Mouse (Mus musculus) neural tube, embryonic 12.5 days (tissue): ENCODE data around the gene Dtnbp1. TPM values are rescaled to one million over a fixed set of nuclear protein-coding genes. Genes with fewer than 3 reads are reported as not detected.

Experiments
- ATAC-seq: fragments of 200-750 bp; cut with Nextera tagmentation; 2 replicates; pipeline ENCODE4 v1.8.0; 2017; ENCODE audit warnings: low read depth, mild to moderate bottlenecking, moderate TSS enrichment, moderate library complexity; ENCODE audit not compliant: low FRiP score
- H3K27ac ChIP-seq: fragments of 300-500 bp; sonication (generic); 2 replicates; pipeline ENCODE4 v1.5.1; 2016
- H3K27me3 ChIP-seq: fragments of 300-500 bp; sonication (generic); replicated peaks from 2 replicates; pipeline ENCODE4 v1.6.1; 2016; ENCODE audit warnings: mild to moderate bottlenecking
- H3K36me3 ChIP-seq: fragments of 300-500 bp; sonication (generic); 2 replicates; pipeline ENCODE4 v1.6.1; 2016; ENCODE audit warnings: mild to moderate bottlenecking
- H3K4me1 ChIP-seq: fragments of 300-500 bp; sonication (generic); 2 replicates; pipeline ENCODE4 v1.6.1; 2016
- H3K4me2 ChIP-seq: fragments of 300-500 bp; sonication (generic); replicated peaks from 2 replicates; pipeline ENCODE4 v1.6.1; 2016; ENCODE audit warnings: mild to moderate bottlenecking
- H3K4me3 ChIP-seq: fragments of 300-500 bp; sonication (generic); 2 replicates; pipeline ENCODE4 v1.5.1; 2016
- H3K9ac ChIP-seq: fragments of 300-500 bp; sonication (generic); 2 replicates; pipeline ENCODE4 v1.6.1; 2016; ENCODE audit warnings: mild to moderate bottlenecking
- H3K9me3 ChIP-seq: fragments of 300-500 bp; sonication (generic); 2 replicates; pipeline ENCODE4 v1.6.1; 2016; ENCODE audit warnings: mild to moderate bottlenecking
- WGBS: fragments of 180-500 bp; shearing (Covaris S2); methylation state at CpG from one replicate; pipeline ENCODE4 v1.1.7; 2016; 5-methylcytosine and 5-hydroxymethylcytosine counted together
- polyA plus RNA-seq: library from polyadenylated mRNA; unstranded; fragments of >200 nt; fragmentation: Nextera tagmentation; extraction: Ambion mirVana; gene quantifications from 2 replicates; pipeline ENCODE4 v1.2.1, GENCODE M21; 2016

The Dtnbp1 gene
- polyA plus RNA-seq, 1 experiment from 2014 or later = 91.1 TPM

GRCm38 (mm10) chr13:44912851-44913250, 89.1 kb downstream of the Dtnbp1 start:
- no peak overlapping the region for H3K4me3 ChIP-seq
- H3K27me3 ChIP-seq = no peaks in the 10 kb centered on the region
- no peak for ATAC-seq
- H3K9ac ChIP-seq = no peak overlapping the region
- no peak overlapping the region for H3K27ac ChIP-seq
- no peaks in the 10 kb centered on the region for H3K9me3 ChIP-seq
- WGBS = 80% methylated on average over 2 of the region's 2 CpGs
- H3K4me2 ChIP-seq = no peak overlapping the region
- H3K36me3 ChIP-seq = peaks cover 98% of the 10 kb centered on the region
- no peaks in the 10 kb centered on the region for H3K4me1 ChIP-seq

GRCm38 (mm10) chr13:44908790-44909189, 93.2 kb downstream of the Dtnbp1 start:
- H3K4me2 ChIP-seq = no peak overlapping the region
- no peak overlapping the region for H3K4me3 ChIP-seq
- 0% methylated on average over 1 of the region's 1 CpGs for WGBS
- H3K9ac ChIP-seq = no peak overlapping the region
- no peak overlapping the region for H3K27ac ChIP-seq
- no peaks in the 10 kb centered on the region for H3K9me3 ChIP-seq
- H3K36me3 ChIP-seq = peaks cover 95% of the 10 kb centered on the region
- no peak for ATAC-seq
- H3K4me1 ChIP-seq = peaks cover 7% of the 10 kb centered on the region; the same call in 1 of the 2 replicates
- H3K27me3 ChIP-seq = no peaks in the 10 kb centered on the region

GRCm38 (mm10) chr13:44907702-44908101, 94.2 kb downstream of the Dtnbp1 start:
- no peak overlapping the region for H3K4me3 ChIP-seq
- ATAC-seq = peak; percentile 44
- H3K27ac ChIP-seq = no peak overlapping the region
- H3K4me1 ChIP-seq = peaks cover 7% of the 10 kb centered on the region; the same call in 1 of the 2 replicates
- H3K36me3 ChIP-seq = peaks cover 94% of the 10 kb centered on the region
- WGBS = 65% methylated on average over 6 of the region's 6 CpGs
- no peaks in the 10 kb centered on the region for H3K27me3 ChIP-seq
- H3K9ac ChIP-seq = no peak overlapping the region
- H3K4me2 ChIP-seq = no peak overlapping the region
- H3K9me3 ChIP-seq = no peaks in the 10 kb centered on the region

GRCm38 (mm10) chr13:44906141-44906540, 95.8 kb downstream of the Dtnbp1 start:
- peaks cover 89% of the 10 kb centered on the region for H3K36me3 ChIP-seq
- H3K4me3 ChIP-seq = no peak overlapping the region
- no peaks in the 10 kb centered on the region for H3K9me3 ChIP-seq
- peaks cover 7% of the 10 kb centered on the region; the same call in 1 of the 2 replicates for H3K4me1 ChIP-seq
- 91% methylated on average over 11 of the region's 11 CpGs for WGBS
- H3K4me2 ChIP-seq = no peak overlapping the region
- no peak overlapping the region for H3K27ac ChIP-seq
- H3K27me3 ChIP-seq = no peaks in the 10 kb centered on the region
- ATAC-seq = no peak
- no peak overlapping the region for H3K9ac ChIP-seq

- Histone ChIP-seq H3K36me3 (peaks cover 76% of the 10 kb centered on the region), H3K4me1 (peaks cover 7% of the 10 kb centered on the region; the same call in 1 of the 2 replicates), H3K9ac (no peak overlapping the region), H3K27ac (no peak overlapping the region), H3K4me2 (no peak overlapping the region), H3K9me3 (no peaks in the 10 kb centered on the region), H3K27me3 (no peaks in the 10 kb centered on the region), H3K4me3 (no peak overlapping the region)
- no peak for ATAC-seq
- 64% methylated on average over 1 of the region's 1 CpGs for WGBS
These were observed 97.7 kb downstream of the Dtnbp1 start for GRCm38 (mm10) chr13:44904271-44904670.

- peaks cover 77% of the 10 kb centered on the region for H3K36me3 ChIP-seq
- no peaks in the 10 kb centered on the region for H3K9me3 ChIP-seq
- no peak overlapping the region for H3K27ac ChIP-seq
- peaks cover 7% of the 10 kb centered on the region; the same call in 1 of the 2 replicates for H3K4me1 ChIP-seq
- H3K9ac ChIP-seq = no peak overlapping the region
- H3K4me3 ChIP-seq = no peak overlapping the region
- no peak for ATAC-seq
- H3K4me2 ChIP-seq = no peak overlapping the region
- no peaks in the 10 kb centered on the region for H3K27me3 ChIP-seq
These were observed 98.5 kb downstream of the Dtnbp1 start for GRCm38 (mm10) chr13:44903416-44903815.

GRCm38 (mm10) chr13:44902299-44902698, 99.6 kb downstream of the Dtnbp1 start:
- 98% methylated on average over 6 of the region's 6 CpGs for WGBS
- no peak overlapping the region for H3K4me2 ChIP-seq
- ATAC-seq = no peak
- no peaks in the 10 kb centered on the region for H3K9me3 ChIP-seq
- H3K36me3 ChIP-seq = peaks cover 77% of the 10 kb centered on the region
- no peak overlapping the region for H3K9ac ChIP-seq
- no peak overlapping the region for H3K4me3 ChIP-seq
- H3K4me1 ChIP-seq = peaks cover 4% of the 10 kb centered on the region; the same call in 1 of the 2 replicates
- H3K27me3 ChIP-seq = no peaks in the 10 kb centered on the region
- no peak overlapping the region for H3K27ac ChIP-seq

GRCm38 (mm10) chr13:44896211-44896610, 105.7 kb downstream of the Dtnbp1 start:
- Histone ChIP-seq H3K4me1 (peaks cover 11% of the 10 kb centered on the region), H3K4me2 (no peak overlapping the region), H3K36me3 (peaks cover 44% of the 10 kb centered on the region), H3K27me3 (no peaks in the 10 kb centered on the region), H3K9me3 (no peaks in the 10 kb centered on the region), H3K4me3 (no peak overlapping the region), H3K27ac (no peak overlapping the region), H3K9ac (no peak overlapping the region)
- no peak for ATAC-seq
- WGBS = 93% methylated on average over 12 of the region's 12 CpGs

- ATAC-seq = no peak
- WGBS = 36% methylated on average over 5 of the region's 5 CpGs
- Histone ChIP-seq H3K9me3 (no peaks in the 10 kb centered on the region), H3K4me2 (no peak overlapping the region), H3K9ac (no peak overlapping the region), H3K36me3 (peaks cover 23% of the 10 kb centered on the region), H3K4me1 (peaks cover 20% of the 10 kb centered on the region), H3K4me3 (no peak overlapping the region), H3K27ac (no peak overlapping the region), H3K27me3 (no peaks in the 10 kb centered on the region)
These were observed 109.9 kb downstream of the Dtnbp1 start for GRCm38 (mm10) chr13:44891813-44892730.

GRCm38 (mm10) chr13:44890612-44891011, 111.3 kb downstream of the Dtnbp1 start:
- no peaks in the 10 kb centered on the region for H3K9me3 ChIP-seq
- H3K4me1 ChIP-seq = peaks cover 20% of the 10 kb centered on the region
- H3K27me3 ChIP-seq = no peaks in the 10 kb centered on the region
- ATAC-seq = no peak
- no peak overlapping the region for H3K9ac ChIP-seq
- H3K4me3 ChIP-seq = no peak overlapping the region
- WGBS = 55% methylated on average over 2 of the region's 2 CpGs
- H3K36me3 ChIP-seq = peaks cover 18% of the 10 kb centered on the region
- no peak overlapping the region for H3K4me2 ChIP-seq
- H3K27ac ChIP-seq = no peak overlapping the region

GRCm38 (mm10) chr13:44886221-44886620, 115.7 kb downstream of the Dtnbp1 start:
- no peaks in the 10 kb centered on the region for H3K9me3 ChIP-seq
- H3K36me3 ChIP-seq = peaks cover 20% of the 10 kb centered on the region
- no peak overlapping the region for H3K4me2 ChIP-seq
- peaks cover 13% of the 10 kb centered on the region for H3K4me1 ChIP-seq
- no peak overlapping the region for H3K9ac ChIP-seq
- H3K27me3 ChIP-seq = no peaks in the 10 kb centered on the region
- no peak overlapping the region for H3K27ac ChIP-seq
- H3K4me3 ChIP-seq = no peak overlapping the region
- 100% methylated on average over 2 of the region's 2 CpGs for WGBS
- ATAC-seq = no peak

- H3K27ac ChIP-seq = no peak overlapping the region
- H3K9ac ChIP-seq = no peak overlapping the region
- no peak for ATAC-seq
- no peak overlapping the region for H3K4me2 ChIP-seq
- H3K9me3 ChIP-seq = no peaks in the 10 kb centered on the region
- peaks cover 14% of the 10 kb centered on the region; the same call in 1 of the 2 replicates for H3K36me3 ChIP-seq
- H3K27me3 ChIP-seq = no peaks in the 10 kb centered on the region
- H3K4me3 ChIP-seq = no peak overlapping the region
- WGBS = 89% methylated on average over 4 of the region's 4 CpGs
- peaks cover 31% of the 10 kb centered on the region for H3K4me1 ChIP-seq
These were observed 120.9 kb downstream of the Dtnbp1 start for GRCm38 (mm10) chr13:44881001-44881400.
